Mouse (Mus musculus) 3T3-L1 (cell line): ENCODE data around the gene Fanca.

Source experiments
- DNase-seq: peaks from one replicate; pipeline ENCODE4 v3.0.0-alpha.2; 2015; ENCODE audit warnings: low read depth, low spot score

Gene Fanca

GRCm38 (mm10) chr8:123318467-123318911, at the start of gene Fanca:
Gene Fanca (minus strand): TSS chr8:123318576.
- DNase-seq: peak; percentile 94

GRCm38 (mm10) chr8:123361082-123361739, 42.8 kb upstream of the Fanca start:
- peak; percentile 84 for DNase-seq

GRCm38 (mm10) chr8:123353216-123353615, 34.8 kb upstream of the Fanca start:
- DNase-seq: no peak

- DNase-seq: peak; percentile 67
These were observed 34.4 kb upstream of the Fanca start for GRCm38 (mm10) chr8:123352786-123353185.

- no peak for DNase-seq
These were observed 33.7 kb upstream of the Fanca start for GRCm38 (mm10) chr8:123352118-123352517.

- DNase-seq: no peak
These were observed 30.7 kb upstream of the Fanca start for GRCm38 (mm10) chr8:123349073-123349472.

- DNase-seq: peak; percentile 60
These were observed 30.0 kb upstream of the Fanca start for GRCm38 (mm10) chr8:123348237-123348843.

GRCm38 (mm10) chr8:123347293-123347692, 28.9 kb upstream of the Fanca start:
- no peak for DNase-seq

- peak; percentile 84 for DNase-seq
These were observed 27.5 kb upstream of the Fanca start for GRCm38 (mm10) chr8:123345856-123346255.

- peak; percentile 48 for DNase-seq
These were observed 26.8 kb upstream of the Fanca start for GRCm38 (mm10) chr8:123345135-123345534.

- DNase-seq: no peak
These were observed 25.0 kb upstream of the Fanca start for GRCm38 (mm10) chr8:123343422-123343821.

GRCm38 (mm10) chr8:123342911-123343310, 24.5 kb upstream of the Fanca start:
- no peak for DNase-seq

GRCm38 (mm10) chr8:123342253-123342652, 23.9 kb upstream of the Fanca start:
- DNase-seq: no peak

- no peak for DNase-seq
These were observed 23.0 kb upstream of the Fanca start for GRCm38 (mm10) chr8:123341040-123342015.

GRCm38 (mm10) chr8:123340071-123340470, 21.7 kb upstream of the Fanca start:
- DNase-seq: no peak

- DNase-seq: no peak
These were observed 19.1 kb upstream of the Fanca start for GRCm38 (mm10) chr8:123337475-123337874.

GRCm38 (mm10) chr8:123334467-123334866, 16.1 kb upstream of the Fanca start:
- no peak for DNase-seq

GRCm38 (mm10) chr8:123333864-123334263, 15.5 kb upstream of the Fanca start:
- DNase-seq: no peak

GRCm38 (mm10) chr8:123333091-123333587, 14.8 kb upstream of the Fanca start:
- DNase-seq: no peak

- peak; percentile 86 for DNase-seq
These were observed 14.1 kb upstream of the Fanca start, which contains the start of gene Spire2 for GRCm38 (mm10) chr8:123332262-123333090. Gene Spire2 (plus strand): TSS chr8:123332713.

- no peak for DNase-seq
These were observed 13.4 kb upstream of the Fanca start for GRCm38 (mm10) chr8:123331810-123332209.
